Mouse (Mus musculus) MEL (cell line): Measurements from ENCODE around the gene Ccdc7a. TPM values are rescaled to one million over a fixed set of nuclear protein-coding genes. Genes with fewer than 3 reads are reported as not detected.
A peak's percentile ranks its signal among the peaks of the same experiment; 100 is the strongest.

Experiments used
- DNase-seq: peaks from one replicate; pipeline ENCODE4 v3.0.0; 2011; ENCODE audit warnings: low read depth, low spot score
- H3K27ac ChIP-seq: 2 replicates; pipeline ENCODE4 v1.5.1; 2012; ENCODE audit warnings: low read depth, mild to moderate bottlenecking, control low read depth, low read length, moderate library complexity; ENCODE audit not compliant: control insufficient read depth
- H3K27me3 ChIP-seq, 2 experiments: fragments of 150-350 bp in 1 of 2; sonication (generic) in 1 of 2; 2 replicates each; pipeline ENCODE4 v1.6.1; 2012; ENCODE audit warnings: low read length in 2 of 2, mild to moderate bottlenecking in 2 of 2, improper control_type of control experiment in 1 of 2, moderate library complexity in 1 of 2; ENCODE audit not compliant: insufficient read depth in 2 of 2, control insufficient read depth in 1 of 2
- H3K36me3 ChIP-seq, 2 experiments: 2 replicates each; pipeline ENCODE4 v1.6.1; 2012 to 2014; ENCODE audit warnings: low read length in 2 of 2, improper control_type of control experiment in 1 of 2, inconsistent platforms in 1 of 2, mild to moderate bottlenecking in 1 of 2; ENCODE audit not compliant: insufficient read depth in 2 of 2, control insufficient read depth in 1 of 2
- H3K4me1 ChIP-seq, 2 experiments: fragments of 150-350 bp in 1 of 2; sonication (generic) in 1 of 2; 2 replicates each; pipeline ENCODE4 v1.6.1; 2012; ENCODE audit warnings: low read length in 2 of 2, improper control_type of control experiment in 1 of 2, mild to moderate bottlenecking in 1 of 2; ENCODE audit not compliant: insufficient read depth in 2 of 2, control insufficient read depth in 1 of 2
- H3K4me3 ChIP-seq, 2 experiments: fragments of 150-350 bp in 1 of 2; sonication (generic) in 1 of 2; 2 replicates each; pipeline ENCODE4 v1.5.1; 2012; ENCODE audit warnings: low read depth in 2 of 2, low read length in 2 of 2, mild to moderate bottlenecking in 2 of 2, moderate library complexity in 2 of 2, control low read depth in 1 of 2, improper control_type of control experiment in 1 of 2; ENCODE audit not compliant: control insufficient read depth in 1 of 2, insufficient read depth in 1 of 2
- H3K79me2 ChIP-seq: 2 replicates; pipeline ENCODE4 v1.6.1; 2012; ENCODE audit warnings: mild to moderate bottlenecking, low read length, moderate library complexity; ENCODE audit not compliant: control insufficient read depth, poor library complexity, insufficient read depth
- H3K9ac ChIP-seq: 2 replicates; pipeline ENCODE4 v1.6.1; 2012; ENCODE audit warnings: low read depth, mild to moderate bottlenecking, control low read depth, low read length, moderate library complexity; ENCODE audit not compliant: control insufficient read depth, poor library complexity, severe bottlenecking
- H3K9me3 ChIP-seq: fragments of 150-350 bp; sonication (generic); replicated peaks from 2 replicates; pipeline ENCODE4 v1.6.1; 2012; ENCODE audit warnings: mild to moderate bottlenecking, low read length, improper control_type of control experiment, moderate library complexity; ENCODE audit not compliant: insufficient read depth
- CHD1 ChIP-seq: IDR thresholded peaks from 2 replicates; pipeline ENCODE4 v1.6.1; 2012; ENCODE audit warnings: low read depth, mild to moderate bottlenecking, inconsistent platforms, low read length, improper control_type of control experiment
- CTCF ChIP-seq, 3 experiments: IDR thresholded peaks in 2 of 3; conservative IDR thresholded peaks in 1 of 3; 2 replicates each; pipeline ENCODE4 v1.5.1; 2011 to 2012; ENCODE audit warnings: low read length in 3 of 3, low read depth in 2 of 3, mild to moderate bottlenecking in 2 of 3, improper control_type of control experiment in 1 of 3, inconsistent platforms in 1 of 3, mixed read lengths in 1 of 3, moderate library complexity in 1 of 3; ENCODE audit not compliant: control insufficient read depth in 1 of 3, insufficient read depth in 1 of 3, poor library complexity in 1 of 3, severe bottlenecking in 1 of 3
- E2F4 ChIP-seq: IDR thresholded peaks from 2 replicates; pipeline ENCODE4 v1.6.1; 2011; ENCODE audit warnings: low read depth, low read length, improper control_type of control experiment, borderline replicate concordance
- ELF1 ChIP-seq: IDR thresholded peaks from 2 replicates; pipeline ENCODE4 v1.6.1; 2014; ENCODE audit warnings: low read depth, mild to moderate bottlenecking, inconsistent platforms, low read length, improper control_type of control experiment, moderate library complexity
- EP300 ChIP-seq, 2 experiments: IDR thresholded peaks; 2 replicates each; pipeline ENCODE4 v1.6.1; 2011; ENCODE audit warnings: improper control_type of control experiment in 2 of 2, low read length in 2 of 2, low read depth in 1 of 2, mild to moderate bottlenecking in 1 of 2
- ETS1 ChIP-seq: IDR thresholded peaks from 2 replicates; pipeline ENCODE4 v1.6.1; 2012; ENCODE audit warnings: low read depth, mild to moderate bottlenecking, inconsistent platforms, low read length, improper control_type of control experiment, moderate library complexity
- KAT2A ChIP-seq: conservative IDR thresholded peaks from 2 replicates; pipeline ENCODE4 v1.6.1; 2012; ENCODE audit warnings: low read depth, low read length, improper control_type of control experiment, inconsistent platforms
- MAFK ChIP-seq: IDR thresholded peaks from 2 replicates; pipeline ENCODE4 v1.6.1; 2011; ENCODE audit warnings: low read depth, mild to moderate bottlenecking, low read length, improper control_type of control experiment, borderline replicate concordance
- MAX ChIP-seq: IDR thresholded peaks from 2 replicates; pipeline ENCODE4 v1.6.1; 2011; ENCODE audit warnings: low read length, improper control_type of control experiment
- MXI1 ChIP-seq: IDR thresholded peaks from 2 replicates; pipeline ENCODE4 v1.6.1; 2011; ENCODE audit warnings: mild to moderate bottlenecking, low read depth, low read length, improper control_type of control experiment
- MYB ChIP-seq: IDR thresholded peaks from 2 replicates; pipeline ENCODE4 v1.6.1; 2011; ENCODE audit warnings: mild to moderate bottlenecking, low read depth, low read length, improper control_type of control experiment
- POLR2A ChIP-seq, 2 experiments: IDR thresholded peaks; 2 replicates each; pipeline ENCODE4 v1.6.1; 2011 to 2012; ENCODE audit warnings: low read length in 2 of 2, mild to moderate bottlenecking in 2 of 2, control low read depth in 1 of 2, improper control_type of control experiment in 1 of 2, low read depth in 1 of 2, moderate library complexity in 1 of 2; ENCODE audit not compliant: control insufficient read depth in 1 of 2, insufficient read depth in 1 of 2, poor library complexity in 1 of 2
- POLR2AphosphoS2 ChIP-seq: IDR thresholded peaks from 2 replicates; pipeline ENCODE4 v1.6.1; 2011; ENCODE audit warnings: low read length, improper control_type of control experiment
- RAD21 ChIP-seq: IDR thresholded peaks from 2 replicates; pipeline ENCODE4 v1.6.1; 2011; ENCODE audit warnings: mild to moderate bottlenecking, low read depth, low read length, improper control_type of control experiment
- RCOR1 ChIP-seq: IDR thresholded peaks from 2 replicates; pipeline ENCODE4 v1.6.1; 2012; ENCODE audit warnings: low read depth, mild to moderate bottlenecking, inconsistent platforms, low read length, improper control_type of control experiment
- SIN3A ChIP-seq: IDR thresholded peaks from 2 replicates; pipeline ENCODE4 v1.6.1; 2012; ENCODE audit warnings: low read length, improper control_type of control experiment, inconsistent platforms
- TAL1 ChIP-seq: IDR thresholded peaks from 2 replicates; pipeline ENCODE4 v1.6.1; 2012; ENCODE audit warnings: mild to moderate bottlenecking, inconsistent platforms, low read length, moderate library complexity, mixed read lengths
- TBP ChIP-seq: IDR thresholded peaks from 2 replicates; pipeline ENCODE4 v1.8.0; 2011; ENCODE audit warnings: low read depth, low read length, improper control_type of control experiment
- UBTF ChIP-seq: IDR thresholded peaks from 2 replicates; pipeline ENCODE4 v1.6.1; 2012; ENCODE audit warnings: low read depth, mild to moderate bottlenecking, inconsistent platforms, low read length, improper control_type of control experiment, moderate library complexity, borderline replicate concordance; ENCODE audit not compliant: insufficient read depth
- USF1 ChIP-seq: IDR thresholded peaks from 2 replicates; pipeline ENCODE4 v1.6.1; 2014; ENCODE audit warnings: low read depth, mild to moderate bottlenecking, inconsistent platforms, low read length, improper control_type of control experiment, moderate library complexity
- USF2 ChIP-seq, 2 experiments: IDR thresholded peaks; 2 replicates each; pipeline ENCODE4 v1.6.1; 2011 to 2012; ENCODE audit warnings: improper control_type of control experiment in 2 of 2, low read length in 2 of 2, borderline replicate concordance in 1 of 2, inconsistent platforms in 1 of 2, low read depth in 1 of 2, mild to moderate bottlenecking in 1 of 2; ENCODE audit not compliant: insufficient read depth in 1 of 2
- ZC3H11A ChIP-seq: IDR thresholded peaks from 2 replicates; pipeline ENCODE4 v1.6.1; 2012; ENCODE audit warnings: low read depth, mild to moderate bottlenecking, inconsistent platforms, low read length, improper control_type of control experiment
- ZKSCAN1 ChIP-seq: IDR thresholded peaks from 2 replicates; pipeline ENCODE4 v1.6.1; 2012; ENCODE audit warnings: low read depth, mild to moderate bottlenecking, inconsistent platforms, low read length, improper control_type of control experiment, moderate library complexity
- ZNF384 ChIP-seq: IDR thresholded peaks from 2 replicates; pipeline ENCODE4 v1.6.1; 2012; ENCODE audit warnings: low read depth, mild to moderate bottlenecking, inconsistent platforms, low read length, improper control_type of control experiment
- polyA plus RNA-seq, 2 experiments: library from polyadenylated mRNA; stranded (reverse) in 1 of 2; unstranded in 1 of 2; fragments of >175 nt in 1 of 2; fragments of >200 nt in 1 of 2; gene quantifications; 2 replicates each; pipeline versions ENCODE4 v1.2.1 to v1.2.4; 2012; ENCODE audit warnings: low replicate concordance in 2 of 2, low read depth in 1 of 2; ENCODE audit not compliant: insufficient read length in 2 of 2, insufficient read depth in 1 of 2, missing spikeins in 1 of 2
- total RNA-seq: library from RNA; depleted of rRNA; stranded (reverse); fragments of 300-350 nt; gene quantifications from 2 replicates; pipeline ENCODE4 v1.2.3, GENCODE M21; 2012

Ccdc7a gene
- total and polyA plus RNA-seq, 3 experiments, result 0.13 TPM; not detected in 2

GRCm38 (mm10) chr8:128688679-128689078 lies 376.6 kb downstream of the Ccdc7a start (continued):
- no peak for TF ChIP-seq POLR2A (IDR thresholded peaks at IDR 0.05; ENCODE audit: control insufficient read depth in 1 of 2, insufficient read depth in 1 of 2, low read depth in 1 of 2, low read length in 2 of 2, poor library complexity in 1 of 2)
- TF ChIP-seq RAD21, result no peak
- peak; percentile 52 for TF ChIP-seq TAL1
- peak; percentile 84 for TF ChIP-seq MAFK
- no peak for TF ChIP-seq ZNF384
- no peak; the same call in 1 of the 2 replicates for TF ChIP-seq MXI1
- TF ChIP-seq ELF1, result no peak
- TF ChIP-seq SIN3A, result peak; percentile 82
- TF ChIP-seq EP300 (IDR thresholded peaks at IDR 0.05; ENCODE audit: low read depth in 1 of 2, low read length in 2 of 2), result peak; percentile 93 to 96
- peak; percentile 90 for TF ChIP-seq MYB
- TF ChIP-seq RCOR1, result peak; percentile 64
- TF ChIP-seq USF1, result no peak
- TF ChIP-seq ZKSCAN1, result no peak
- no peak for TF ChIP-seq E2F4
- TF ChIP-seq KAT2A, result no peak

- peaks cover 19 to 21% of the 10 kb centered on the region in 2 experiments for H3K4me1 ChIP-seq
- TF ChIP-seq CHD1 (peak; percentile 43; the same call in 1 of the 2 replicates), MXI1 (0 out of 2 replicates have a peak, but pooled peaks have one; percentile 40), CTCF (IDR thresholded peaks at IDR 0.05 in 2 of 3, conservative IDR thresholded peaks at IDR 0.05 in 1 of 3; ENCODE audit: control insufficient read depth in 1 of 3, insufficient read depth in 1 of 3, low read depth in 2 of 3, low read length in 3 of 3, poor library complexity in 1 of 3, severe bottlenecking in 1 of 3) (no peak), ZC3H11A (no peak), USF2 (IDR thresholded peaks at IDR 0.05; ENCODE audit: borderline replicate concordance in 1 of 2, insufficient read depth in 1 of 2, low read depth in 1 of 2, low read length in 2 of 2) (no peak), EP300 (IDR thresholded peaks at IDR 0.05; ENCODE audit: low read depth in 1 of 2, low read length in 2 of 2) (no peak), TBP (peak; percentile 13; the same call in 1 of the 2 replicates), ZNF384 (peak; percentile 75), MAX (no peak; the same call in 1 of the 2 replicates), UBTF (no peak), E2F4 (no peak), ETS1 (no peak), POLR2AphosphoS2 (no peak), MYB (no peak), SIN3A (peak; percentile 82)
- TF ChIP-seq, all 39 proteins: peak for 5
- no peaks in the 10 kb centered on the region for H3K9me3 ChIP-seq
- H3K79me2 ChIP-seq, result peaks cover 36% of the 10 kb centered on the region
- H3K36me3 ChIP-seq, result peaks cover 2 to 37% of the 10 kb centered on the region in 2 experiments; a peak in 3 of 4 replicates
- H3K4me3 ChIP-seq, result peak overlapping the region; percentile 68 to 99
- DNase-seq, result no peak
- no peaks in the 10 kb centered on the region for H3K27me3 ChIP-seq
- H3K9ac ChIP-seq, result peak overlapping the region; percentile 96
- H3K27ac ChIP-seq, result peak overlapping the region; percentile 75
Measured at GRCm38 (mm10) chr8:128686429-128686990, 378.8 kb downstream of the Ccdc7a start.
